Mouse (Mus musculus): ENCODE results near the gene Gm43518.

GRCm38 (mm10) chr5:123931131-123931530 lies 3.9 kb downstream of the Gm43518 start:
- TF ChIP-seq POLR2A (IDR thresholded peaks at IDR 0.05; ENCODE audit: insufficient read depth, low read depth, low read length): no peak
- TF ChIP-seq CTCF (IDR thresholded peaks at IDR 0.05; ENCODE audit: insufficient read depth, low read depth, low read length): no peak

All from olfactory bulb, adult 2 months (tissue).